Mouse (Mus musculus): ENCODE results near the gene Glul.

DNA sequence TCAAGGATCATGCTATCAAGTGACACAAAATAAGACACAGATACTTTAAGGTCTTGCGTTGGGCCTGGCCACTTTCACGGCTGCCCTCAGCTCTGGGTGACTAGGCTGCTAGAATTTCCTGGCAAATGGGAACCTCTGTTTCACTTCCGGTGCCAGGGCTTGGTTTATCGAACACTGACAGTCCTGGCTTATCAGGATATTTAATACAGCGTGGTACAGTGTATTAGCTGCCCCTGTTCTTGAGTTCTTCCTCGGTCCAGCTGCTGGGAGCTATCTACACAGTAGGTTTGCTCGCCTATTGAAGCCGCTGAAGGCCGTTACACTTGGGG is 10.2 kb downstream of the Glul start:
- TF ChIP-seq MAFK (IDR thresholded peaks at IDR 0.05; ENCODE audit: insufficient replicate concordance, low read length) (no peak), MXI1 (IDR thresholded peaks at IDR 0.05; ENCODE audit: low read depth, low read length) (no peak), CTCF (conservative IDR thresholded peaks at IDR 0.05 in 1 of 2, IDR thresholded peaks at IDR 0.05 in 1 of 2; ENCODE audit: low read depth in 2 of 2, low read length in 2 of 2) (no peak), RCOR1 (conservative IDR thresholded peaks at IDR 0.05; ENCODE audit: low read depth, low read length) (no peak), POLR2A (IDR thresholded peaks at IDR 0.05; ENCODE audit: low read depth, low read length) (no peak), CHD2 (IDR thresholded peaks at IDR 0.05; ENCODE audit: low read length) (no peak), ELF1 (IDR thresholded peaks at IDR 0.05; ENCODE audit: low read depth, low read length) (no peak), JUND (conservative IDR thresholded peaks at IDR 0.05; ENCODE audit: low read depth, low read length) (no peak), EP300 (IDR thresholded peaks at IDR 0.05; ENCODE audit: low read length) (no peak), NELFE (IDR thresholded peaks at IDR 0.05; ENCODE audit: low read depth, low read length) (no peak), MAX (IDR thresholded peaks at IDR 0.05; ENCODE audit: low read length) (no peak), CHD1 (IDR thresholded peaks at IDR 0.05; ENCODE audit: low read depth, low read length) (no peak), MEF2A (IDR thresholded peaks at IDR 0.05; ENCODE audit: borderline replicate concordance, low read depth, low read length) (no peak)
